ENCODE assay signal across 8 mouse cellular contexts in genomic region chr11:97279405-97280215, GRCm38 (mm10). TPM values are rescaled to one million over a fixed set of nuclear protein-coding genes. Genes with fewer than 3 reads are reported as not detected.
DNase-seq lines count a peak whose midpoint lies in the region; ATAC-seq and TF ChIP-seq lines count a peak whose summit lies in the region.

No protein-coding gene starts in this region.

- TF ChIP-seq CTCF in E14TG2a.4 (conservative IDR thresholded peaks at IDR 0.05; ENCODE audit: low read length) = no peak

- H3K9ac ChIP-seq in heart, embryonic 15.5 days = peak overlapping the region; percentile 100
- peak overlapping the region; percentile 98 for H3K9ac ChIP-seq in liver, embryonic 16.5 days (ENCODE audit: low read depth, low read length)
- peak overlapping the region; percentile 99 for H3K9ac ChIP-seq in neural tube, embryonic 13.5 days

- H3K36me3 ChIP-seq in E14TG2a.4 (ENCODE audit: insufficient read depth, low read length) = no peaks in the 10 kb centered on the region
- peaks cover 9% of the 10 kb centered on the region for H3K36me3 ChIP-seq in forebrain, embryonic 10.5 days (replicated peaks)
- no peaks in the 10 kb centered on the region for H3K36me3 ChIP-seq in heart, embryonic 15.5 days
- H3K36me3 ChIP-seq in liver, embryonic 16.5 days (ENCODE audit: control insufficient read depth, insufficient read depth) = no peaks in the 10 kb centered on the region
- H3K36me3 ChIP-seq in neural tube, embryonic 13.5 days = no peaks in the 10 kb centered on the region

- peak overlapping the region; percentile 66 for H3K27ac ChIP-seq in brown adipose tissue, adult 24 weeks (replicated peaks; ENCODE audit: low read depth, low read length)
- peak overlapping the region; percentile 99 for H3K27ac ChIP-seq in forebrain, embryonic 10.5 days
- peak overlapping the region; percentile 100 for H3K27ac ChIP-seq in heart, embryonic 15.5 days
- peak overlapping the region; percentile 92 for H3K27ac ChIP-seq in liver, embryonic 16.5 days (ENCODE audit: low read length)
- peak overlapping the region; percentile 99 for H3K27ac ChIP-seq in neural tube, embryonic 13.5 days (replicated peaks)

- peak overlapping the region; percentile 73 for H3K4me2 ChIP-seq in heart, embryonic 15.5 days
- peak overlapping the region; percentile 93 for H3K4me2 ChIP-seq in liver, embryonic 16.5 days (ENCODE audit: low read depth, low read length)
- peak overlapping the region; percentile 82 for H3K4me2 ChIP-seq in neural tube, embryonic 13.5 days

- no peaks in the 10 kb centered on the region for H3K9me3 ChIP-seq in E14TG2a.4 (ENCODE audit: low read length)
- 0 out of 2 replicates have a peak, but pooled peaks cover 4% of the 10 kb centered on the region for H3K9me3 ChIP-seq in forebrain, embryonic 10.5 days
- no peaks in the 10 kb centered on the region for H3K9me3 ChIP-seq in heart, embryonic 15.5 days (replicated peaks)
- no peaks in the 10 kb centered on the region for H3K9me3 ChIP-seq in liver, embryonic 16.5 days (replicated peaks; ENCODE audit: control insufficient read depth, low read length)
- no peaks in the 10 kb centered on the region for H3K9me3 ChIP-seq in neural tube, embryonic 13.5 days

- no peaks in the 10 kb centered on the region for H3K27me3 ChIP-seq in E14TG2a.4 (ENCODE audit: insufficient read depth, low read length)
- peaks cover 3% of the 10 kb centered on the region; the same call in 1 of the 2 replicates for H3K27me3 ChIP-seq in forebrain, embryonic 10.5 days (ENCODE audit: poor library complexity, severe bottlenecking)
- no peaks in the 10 kb centered on the region for H3K27me3 ChIP-seq in heart, embryonic 15.5 days
- H3K27me3 ChIP-seq in liver, embryonic 16.5 days (ENCODE audit: control insufficient read depth, insufficient read depth, low read depth, low read length) = no peaks in the 10 kb centered on the region
- no peaks in the 10 kb centered on the region for H3K27me3 ChIP-seq in neural tube, embryonic 13.5 days

- under 1% methylated on average over 64 of the region's 64 CpGs for WGBS in forebrain, embryonic 10.5 days
- 1% methylated on average over 42 of the region's 64 CpGs for WGBS in heart, embryonic 15.5 days
- WGBS in liver, embryonic 16.5 days (ENCODE audit: insufficient replicate concordance) = under 1% methylated on average over 41 of the region's 64 CpGs
- under 1% methylated on average over 60 of the region's 64 CpGs for WGBS in neural tube, embryonic 13.5 days

- DNase-seq in forebrain, embryonic 10.5 days (ENCODE audit: extremely low spot score, low spot score) = peak; percentile 84
- peak; percentile 61 to 83 for DNase-seq in kidney, postnatal 25 days
- DNase-seq in thymus, postnatal 0 days (ENCODE audit: low spot score) = peak; percentile 62

- peak; percentile 81 for ATAC-seq in heart, embryonic 15.5 days (replicated peaks; ENCODE audit: insufficient number of reproducible peaks, insufficient read depth, low FRiP score, low read depth)
- peak; percentile 67 for ATAC-seq in liver, embryonic 16.5 days (ENCODE audit: low read depth)
- peak; percentile 85 for ATAC-seq in neural tube, embryonic 13.5 days (ENCODE audit: low read depth)

- peak overlapping the region; percentile 91 for H3K4me3 ChIP-seq in E14TG2a.4 (replicated peaks; ENCODE audit: low read length)
- peak overlapping the region; percentile 95 for H3K4me3 ChIP-seq in brown adipose tissue, adult 24 weeks (ENCODE audit: insufficient read depth, low read depth, low read length)
- peak overlapping the region; percentile 99 for H3K4me3 ChIP-seq in forebrain, embryonic 10.5 days
- H3K4me3 ChIP-seq in heart, embryonic 15.5 days = peak overlapping the region; percentile 99
- peak overlapping the region; percentile 99 for H3K4me3 ChIP-seq in liver, embryonic 16.5 days (ENCODE audit: low read depth, low read length)
- H3K4me3 ChIP-seq in neural tube, embryonic 13.5 days = peak overlapping the region; percentile 100

- peaks cover 81% of the 10 kb centered on the region for H3K4me1 ChIP-seq in E14TG2a.4 (replicated peaks; ENCODE audit: low read depth, low read length)
- peaks cover 3% of the 10 kb centered on the region for H3K4me1 ChIP-seq in brown adipose tissue, adult 24 weeks (ENCODE audit: control insufficient read depth, insufficient read depth, insufficient read length, low read length)
- peaks cover 19% of the 10 kb centered on the region for H3K4me1 ChIP-seq in forebrain, embryonic 10.5 days
- peaks cover 26% of the 10 kb centered on the region for H3K4me1 ChIP-seq in heart, embryonic 15.5 days (replicated peaks)
- peaks cover 27% of the 10 kb centered on the region for H3K4me1 ChIP-seq in liver, embryonic 16.5 days (ENCODE audit: control insufficient read depth, low read depth, low read length)
- peaks cover 32% of the 10 kb centered on the region for H3K4me1 ChIP-seq in neural tube, embryonic 13.5 days (replicated peaks)

RNA-seq across cellular contexts. Expression of gene Npepps, which starts 0.8 kb away (rescaled TPM):
- 28.5 and 33.2 TPM in 2 replicates for polyA plus RNA-seq in brown adipose tissue, adult 24 weeks (2012; ENCODE audit: insufficient read depth, insufficient read length, missing spikeins)
- 96.2 and 101 TPM in 2 replicates for polyA plus RNA-seq in forebrain, embryonic 10.5 days (2016; fragmentation: Nextera tagmentation; extraction: Ambion mirVana)
- polyA plus RNA-seq in heart, embryonic 15.5 days (2015; fragmentation: Nextera tagmentation; extraction: Ambion mirVana) = 90.4 and 90.7 TPM in 2 replicates
- 20.7 and 23.4 TPM in 2 replicates for polyA plus RNA-seq in liver, embryonic 16.5 days (2015; fragmentation: Nextera tagmentation; extraction: Ambion mirVana)
- polyA plus RNA-seq in neural tube, embryonic 13.5 days (2015; fragmentation: Nextera tagmentation; extraction: Ambion mirVana) = 130 TPM in 2 replicates
- polyA plus RNA-seq in thymus, postnatal 0 days (2015; fragmentation: Nextera tagmentation; extraction: Ambion mirVana) = 57.2 and 64.4 TPM in 2 replicates

RNA-seq across cellular contexts. Expression of gene Mrpl45, which starts 35.9 kb away (rescaled TPM):
- 51.3 and 53.2 TPM in 2 replicates for polyA plus RNA-seq in brown adipose tissue, adult 24 weeks (2012; ENCODE audit: insufficient read depth, insufficient read length, missing spikeins)
- 66.5 and 69.5 TPM in 2 replicates for polyA plus RNA-seq in forebrain, embryonic 10.5 days (2016; fragmentation: Nextera tagmentation; extraction: Ambion mirVana)
- polyA plus RNA-seq in heart, embryonic 15.5 days (2015; fragmentation: Nextera tagmentation; extraction: Ambion mirVana) = 53.4 and 54.4 TPM in 2 replicates
- 21.2 and 25.6 TPM in 2 replicates for polyA plus RNA-seq in liver, embryonic 16.5 days (2015; fragmentation: Nextera tagmentation; extraction: Ambion mirVana)
- polyA plus RNA-seq in neural tube, embryonic 13.5 days (2015; fragmentation: Nextera tagmentation; extraction: Ambion mirVana) = 38.2 and 43.8 TPM in 2 replicates
- polyA plus RNA-seq in thymus, postnatal 0 days (2015; fragmentation: Nextera tagmentation; extraction: Ambion mirVana) = 40.8 and 41.0 TPM in 2 replicates

Comparison
In these comparisons a context has a peak if more than half of its experiments do, and no peak if none do; other contexts are left out.
1. Peak in every context shown above with its lines: DNase-seq, ATAC-seq, H3K4me3 ChIP-seq and H3K27ac ChIP-seq.